Mouse (Mus musculus): Measurements from ENCODE around the gene Gm11939.
"Not testable (repeated sequence)": the region's sequence is repeated elsewhere in the genome, so short reads cannot be mapped to it uniquely, and the experiment has no call there.

The Gm11939 gene

GRCm38 (mm10) chr11:99559366-99559765, at the start of gene Gm11939:
Gm11939 (minus strand) TSS chr11:99559466.
- DNase-seq: no peak

DNA sequence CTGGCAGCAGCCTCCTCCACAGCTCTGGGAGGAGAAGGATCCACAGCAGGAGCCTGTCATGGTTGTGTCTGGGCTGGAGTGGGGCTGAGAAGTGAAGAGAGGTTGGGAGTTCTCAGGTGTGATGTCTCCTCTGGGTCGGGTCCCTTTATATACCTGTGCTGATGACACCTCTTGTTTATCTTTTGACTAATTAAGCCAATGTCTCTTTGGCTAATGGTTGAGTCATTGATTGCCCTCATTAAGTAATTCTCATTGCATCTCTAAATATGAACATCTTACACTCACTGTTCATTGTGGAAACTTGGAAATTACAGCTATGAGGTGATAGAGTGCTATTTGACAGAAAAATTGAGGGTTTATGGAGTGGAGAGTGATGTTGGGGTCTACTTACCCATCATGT, 43.9 kb upstream of the Gm11939 start, which contains the start of gene Gm11938:
TSS of gene Gm11938 (minus strand) at position 101 of the 400 bp plus-strand sequence.
- DNase-seq: not testable (repeated sequence)

DNA sequence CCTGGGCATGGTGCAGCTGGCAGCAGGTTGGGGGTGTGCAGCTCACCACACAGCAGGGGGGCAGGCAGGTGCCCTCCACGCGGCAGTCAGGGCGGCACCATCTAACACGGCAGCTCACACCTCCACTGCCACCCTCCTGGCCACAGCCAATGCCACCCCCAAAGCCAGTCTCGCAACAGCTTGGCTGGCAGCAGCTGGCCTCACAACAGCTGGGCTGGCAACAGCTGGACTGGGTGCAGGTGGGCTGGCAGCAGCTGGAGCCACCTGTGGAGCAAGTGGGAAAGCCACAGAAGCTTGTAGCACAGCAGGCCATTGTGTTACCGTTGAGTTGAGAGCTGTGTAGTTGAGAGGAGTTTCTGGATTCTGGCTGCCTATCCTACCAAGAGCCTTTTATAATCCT, 38.5 kb upstream of the Gm11939 start, which contains the start of gene Krtap9-3:
TSS of gene Krtap9-3 (minus strand) at position 364 of the 400 bp plus-strand sequence.
- DNase-seq: not testable (repeated sequence)

- DNase-seq: no peak
These were observed 31.7 kb upstream of the Gm11939 start, which contains the start of gene Krtap1-3 for GRCm38 (mm10) chr11:99590981-99591380. Krtap1-3 (minus strand) TSS chr11:99591339.

DNA sequence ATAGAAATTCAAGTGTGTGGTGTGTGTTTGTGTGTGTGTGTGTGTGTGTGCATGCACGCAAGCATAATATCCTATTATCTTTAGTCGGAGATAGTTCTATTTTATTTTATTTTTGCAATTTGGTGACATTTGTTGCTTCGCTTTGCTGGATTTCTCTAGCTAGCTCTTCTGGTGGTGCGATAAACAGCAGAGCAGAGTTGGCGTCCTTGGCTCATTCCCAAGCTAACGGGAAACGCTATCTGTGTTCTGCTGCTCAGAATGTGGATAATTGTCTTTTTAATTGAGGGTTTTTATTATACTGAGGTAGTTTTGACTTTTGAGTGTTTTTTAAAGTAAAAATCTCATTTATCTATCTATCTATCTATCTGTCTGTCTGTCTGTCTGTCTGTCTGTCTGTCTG, 25.8 kb upstream of the Gm11939 start:
- no peak for DNase-seq

- no peak for DNase-seq
These were observed 24.0 kb upstream of the Gm11939 start, which contains the start of gene Krtap1-4 for GRCm38 (mm10) chr11:99583245-99583704. Krtap1-4 (minus strand) TSS chr11:99583654.

GRCm38 (mm10) chr11:99581564-99581963, 22.3 kb upstream of the Gm11939 start:
- DNase-seq: no peak

DNA sequence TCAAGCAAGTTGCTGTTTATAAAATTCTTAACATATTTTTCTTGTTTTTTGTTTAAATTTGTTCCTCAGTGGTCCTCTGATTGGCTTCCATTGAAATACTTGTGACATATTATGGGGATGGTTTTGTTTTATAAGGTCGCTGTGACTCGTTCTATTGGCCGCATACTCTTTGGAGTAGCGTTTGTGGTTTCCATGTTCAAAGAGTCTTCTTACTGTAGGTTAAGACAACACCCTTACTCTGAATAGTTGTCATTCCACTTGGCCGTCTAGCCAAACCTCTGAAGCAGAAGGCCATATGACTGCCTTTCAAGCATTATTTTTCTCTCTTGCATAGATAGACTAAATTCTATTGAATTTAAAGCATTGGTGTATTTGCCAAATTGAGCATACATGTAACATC, 21.8 kb upstream of the Gm11939 start:
- DNase-seq: no peak

- DNase-seq: no peak
These were observed 21.4 kb upstream of the Gm11939 start, which contains the start of gene Krtap1-5 for GRCm38 (mm10) chr11:99580636-99581035. Krtap1-5 (minus strand) TSS chr11:99581016.

GRCm38 (mm10) chr11:99574106-99574505, 14.8 kb upstream of the Gm11939 start:
- DNase-seq: peak; percentile 28 to 69

- no peak for DNase-seq
These were observed 13.9 kb upstream of the Gm11939 start for GRCm38 (mm10) chr11:99573164-99573563.

DNA sequence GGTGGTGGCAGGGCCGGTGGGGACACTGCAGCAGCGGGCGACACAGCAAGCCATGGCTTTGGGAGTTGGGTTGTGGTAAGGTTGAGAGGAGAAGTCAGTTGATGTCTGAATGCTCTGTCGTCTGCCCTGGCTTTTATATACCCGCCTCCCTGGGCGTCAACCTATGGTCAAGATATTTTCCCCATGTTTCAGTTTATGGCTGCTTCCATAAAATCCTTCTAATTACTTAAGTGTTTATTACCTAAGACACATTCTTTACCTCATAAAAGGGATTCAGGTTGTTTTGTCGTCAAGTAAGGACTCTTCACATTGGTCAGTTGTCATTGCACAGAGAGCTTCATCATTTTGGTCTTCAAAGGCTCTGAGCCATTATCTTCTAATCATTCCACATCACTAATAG, 7.3 kb upstream of the Gm11939 start, which contains the start of gene Krtap3-1:
TSS of gene Krtap3-1 (minus strand) at position 101 of the 400 bp plus-strand sequence.
- no peak for DNase-seq

DNA sequence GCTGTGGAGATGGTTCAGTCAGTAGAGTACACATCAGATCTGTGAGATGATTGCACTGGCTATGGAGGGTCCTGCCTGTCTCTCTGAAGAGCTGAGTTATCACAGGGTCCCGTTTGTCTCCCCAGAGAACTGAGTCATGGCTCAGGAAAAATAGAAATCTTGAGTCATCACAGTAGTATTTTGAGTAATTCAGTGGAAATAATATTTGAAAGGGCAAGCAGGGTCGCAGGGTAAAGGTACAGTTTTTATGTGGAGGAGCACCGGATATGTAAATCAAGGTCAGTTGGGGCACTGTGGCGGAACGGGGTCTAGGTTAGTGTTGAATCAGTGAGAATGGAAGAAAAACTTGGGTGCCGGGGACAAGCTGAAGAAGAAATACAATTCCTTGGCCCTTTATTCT, 3.3 kb upstream of the Gm11939 start:
- no peak for DNase-seq

DNA sequence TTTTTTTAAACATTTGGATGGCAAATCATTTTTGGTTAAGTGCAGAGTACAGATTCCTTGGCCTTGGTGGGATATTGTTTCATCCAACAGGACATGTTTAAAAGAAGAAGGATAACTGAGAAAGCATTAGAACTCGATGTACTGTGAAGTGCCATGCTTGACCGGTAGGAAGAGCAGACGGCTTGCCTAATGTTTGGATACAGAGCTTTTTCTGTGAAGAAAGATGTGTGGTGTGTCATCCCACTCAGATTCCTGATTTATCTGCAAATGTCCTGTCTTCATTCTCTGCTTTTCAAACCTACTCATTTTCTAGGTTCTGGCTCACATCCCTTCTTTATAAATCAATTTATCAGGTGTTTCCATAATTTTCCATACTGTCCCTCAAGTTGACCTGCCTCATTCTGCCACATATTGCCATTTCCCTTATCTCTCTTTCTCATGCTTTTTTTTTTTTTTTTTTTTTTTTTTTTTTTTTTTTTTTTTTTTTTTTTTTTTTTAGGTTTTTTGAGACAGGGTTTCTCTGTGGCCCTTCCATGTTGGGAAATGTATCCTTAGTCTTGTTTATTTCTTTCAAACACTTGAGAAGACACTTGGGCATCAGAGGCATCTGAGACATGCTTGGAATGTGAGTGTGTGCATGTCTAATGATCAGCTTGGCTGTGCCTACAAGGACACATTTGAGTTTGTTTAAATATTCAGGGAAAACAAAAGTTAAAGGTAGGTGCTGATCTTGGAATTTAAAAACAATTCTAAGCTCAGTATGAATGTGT, 1.1 kb downstream of the Gm11939 start:
- DNase-seq: peak in 1 of 2 experiments; percentile 9

- no peak for DNase-seq
These were observed 2.5 kb downstream of the Gm11939 start, which contains the start of gene Krtap3-2 for GRCm38 (mm10) chr11:99556753-99557152. Krtap3-2 (minus strand) TSS chr11:99556853.

DNA sequence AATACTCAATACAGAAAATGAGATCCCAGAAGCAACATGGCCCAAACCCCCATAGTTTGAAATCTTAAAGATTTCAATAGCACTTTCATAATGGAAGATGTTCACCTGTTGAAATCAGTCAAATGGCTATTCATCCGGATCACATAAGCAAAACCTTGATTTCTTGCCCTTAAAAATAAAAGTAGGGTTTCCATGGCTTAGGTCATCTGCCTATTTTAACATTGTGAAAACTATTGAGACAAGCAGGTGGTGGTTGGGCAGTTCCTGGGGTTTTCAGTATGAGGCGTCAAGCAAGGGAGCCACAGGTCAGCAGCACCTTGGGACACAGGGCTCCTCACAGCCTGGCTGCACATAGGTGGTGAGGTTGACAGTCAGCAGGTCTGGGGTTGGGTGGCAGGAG, 3.1 kb downstream of the Gm11939 start:
- DNase-seq: no peak

- DNase-seq: no peak
These were observed 8.5 kb downstream of the Gm11939 start, which contains the start of gene Krtap3-3 for GRCm38 (mm10) chr11:99550765-99551164. Krtap3-3 (minus strand) TSS chr11:99550865.

DNA sequence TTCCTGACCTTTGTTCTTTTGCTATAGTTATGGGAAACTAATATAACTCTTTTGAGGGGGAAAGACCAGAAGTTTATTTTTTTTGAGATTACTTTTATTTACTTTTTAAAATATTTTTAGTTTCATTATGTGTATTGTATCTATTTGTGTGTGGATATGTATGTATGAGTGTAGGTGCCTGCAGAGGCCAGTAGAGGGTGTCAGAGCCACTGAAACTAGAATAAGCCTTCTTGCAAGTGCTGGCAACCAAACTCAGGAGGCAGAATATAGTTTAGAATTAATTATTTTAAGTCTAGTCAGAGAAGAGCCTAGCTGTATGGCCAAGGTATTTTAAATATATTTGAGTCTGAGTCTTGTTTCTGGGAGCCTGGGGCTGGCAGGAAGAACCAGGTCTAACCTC, 11.4 kb downstream of the Gm11939 start:
- no peak for DNase-seq

DNA sequence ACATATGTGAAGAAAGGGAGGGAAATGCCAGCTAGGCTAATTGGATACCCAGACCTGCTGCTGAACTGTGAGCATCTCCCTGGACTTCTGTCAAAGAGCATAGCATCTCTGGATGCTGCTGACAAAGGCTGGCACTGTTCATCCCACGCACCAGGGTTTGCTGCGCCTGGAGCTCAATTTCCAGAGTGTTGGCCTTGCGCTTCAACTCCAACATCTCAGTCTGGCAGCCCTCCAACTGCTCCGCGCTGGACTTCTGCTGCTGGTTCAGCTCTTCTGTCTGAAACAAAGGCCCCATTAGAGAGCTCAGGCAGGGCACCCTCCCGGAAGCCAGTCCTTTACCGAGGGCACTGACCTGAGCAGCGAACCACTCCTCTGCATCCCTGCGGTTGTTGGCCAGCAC, 19.5 kb downstream of the Gm11939 start:
- peak; percentile 6 to 8 for DNase-seq

DNA sequence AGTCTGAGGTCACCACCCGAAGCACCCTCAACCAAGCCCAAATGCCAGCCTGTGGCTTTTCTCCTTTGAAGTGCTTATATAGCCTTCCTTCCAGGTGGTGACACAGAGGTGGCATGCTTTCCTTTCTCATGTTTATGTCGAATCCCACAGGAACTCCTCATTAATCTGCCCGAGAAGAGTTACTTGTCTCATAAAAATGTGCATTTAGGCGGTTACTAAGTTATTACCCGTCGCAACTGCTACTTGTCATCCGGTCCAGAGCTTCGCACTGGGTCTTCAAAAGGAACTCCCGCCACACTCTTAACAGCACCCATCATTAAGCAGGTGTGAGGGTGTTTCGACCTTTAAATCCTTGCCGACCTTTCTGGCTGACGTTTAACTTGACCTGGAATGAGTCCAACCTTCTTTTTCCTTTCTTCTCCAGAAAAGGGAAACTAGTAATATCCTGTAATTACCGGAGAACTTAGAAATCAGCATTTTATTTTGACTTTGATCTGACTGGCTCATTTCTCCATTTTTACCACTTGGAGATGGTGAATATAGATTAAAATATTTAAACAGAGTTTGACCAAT, 37.9 kb downstream of the Gm11939 start, which contains the start of gene Krt39:
TSS of gene Krt39 (minus strand) at position 51 of the 573 bp plus-strand sequence.
- peak; percentile 18 to 29 for DNase-seq

- DNase-seq: peak in 1 of 2 experiments; percentile 6
These were observed 45.2 kb downstream of the Gm11939 start for GRCm38 (mm10) chr11:99514098-99514497.

Data from kidney, adult 8-10 months (tissue).